Mouse (Mus musculus): ENCODE data around the gene Osbpl8.

Osbpl8 gene

GRCm38 (mm10) chr10:111234450-111235288 is 70.1 kb downstream of the Osbpl8 start:
- no peak for DNase-seq (ENCODE audit: low read depth, low spot score)

GRCm38 (mm10) chr10:111235289-111235570 is 70.7 kb downstream of the Osbpl8 start:
- no peak for DNase-seq (ENCODE audit: low read depth, low spot score)

- no peak for DNase-seq (ENCODE audit: low read depth, low spot score)
Measured at GRCm38 (mm10) chr10:111237434-111237833, 72.9 kb downstream of the Osbpl8 start.

GRCm38 (mm10) chr10:111242677-111243076 is 78.1 kb downstream of the Osbpl8 start:
- DNase-seq (ENCODE audit: low read depth, low spot score): no peak

DNA sequence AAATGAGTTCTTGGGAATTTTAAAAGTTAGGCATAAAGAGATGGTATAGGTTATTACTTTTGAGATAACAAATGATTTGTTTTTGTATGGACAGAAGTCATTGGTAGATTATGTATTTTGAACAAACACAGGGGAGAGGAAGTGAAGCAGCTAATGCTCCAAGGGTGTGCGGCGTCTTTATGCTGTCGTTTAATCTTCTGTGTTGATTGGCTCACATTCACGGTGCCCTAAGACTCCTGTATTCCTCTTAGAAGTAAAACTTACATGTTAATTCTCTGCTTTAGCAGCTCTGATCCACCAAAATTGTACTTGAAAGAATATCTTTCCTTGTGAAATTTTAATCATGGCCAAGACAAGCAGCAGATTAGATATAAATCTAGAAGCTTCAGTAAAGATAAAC is 83.1 kb downstream of the Osbpl8 start:
- no peak for DNase-seq (ENCODE audit: low read depth, low spot score)

- DNase-seq (ENCODE audit: low read depth, low spot score): no peak
Measured at GRCm38 (mm10) chr10:111248177-111248576, 83.6 kb downstream of the Osbpl8 start.

- no peak for DNase-seq (ENCODE audit: low read depth, low spot score)
Measured at GRCm38 (mm10) chr10:111250192-111250591, 85.6 kb downstream of the Osbpl8 start.

GRCm38 (mm10) chr10:111251666-111252065 is 87.1 kb downstream of the Osbpl8 start:
- no peak for DNase-seq (ENCODE audit: low read depth, low spot score)

- no peak for DNase-seq (ENCODE audit: low read depth, low spot score)
Measured at GRCm38 (mm10) chr10:111255228-111255627, 90.7 kb downstream of the Osbpl8 start.

DNA sequence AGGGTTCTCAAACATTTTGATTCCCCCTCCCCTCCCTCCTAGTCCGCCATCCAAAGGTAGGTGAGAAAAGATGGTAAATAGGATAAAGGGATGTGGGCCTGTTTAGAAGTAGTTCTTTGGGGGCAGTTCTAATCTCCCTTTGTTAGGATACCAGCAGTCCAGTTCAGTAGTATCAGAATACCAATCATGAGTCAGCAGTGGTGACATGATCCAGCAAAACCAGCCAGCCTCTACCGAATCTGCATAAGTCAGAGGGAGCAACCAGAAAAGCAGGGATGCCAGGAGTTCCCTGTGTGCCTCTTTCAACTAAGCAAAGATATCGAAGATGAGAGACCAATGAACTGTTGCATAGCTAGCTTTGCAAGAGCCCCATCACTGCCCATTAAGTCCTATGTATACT is 91.6 kb downstream of the Osbpl8 start:
- DNase-seq (ENCODE audit: low read depth, low spot score): no peak

DNA sequence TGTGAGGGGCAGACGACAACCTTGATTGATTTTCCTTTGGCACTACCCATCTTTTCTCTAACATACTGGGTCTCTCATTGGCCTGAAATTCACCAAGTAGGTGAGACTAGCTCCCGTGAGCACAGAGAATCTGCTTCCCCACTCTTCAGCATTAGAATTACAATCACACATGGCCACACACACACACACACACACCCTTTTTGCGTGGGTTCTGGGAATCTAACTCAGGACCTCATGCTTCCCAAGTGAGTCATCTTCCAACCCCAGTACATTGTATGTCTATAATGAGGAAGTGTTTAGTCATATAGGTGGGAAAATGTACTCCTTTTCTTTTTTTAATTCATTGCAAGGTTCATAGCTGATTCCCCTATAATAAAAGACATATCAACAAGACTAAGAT is 92.8 kb downstream of the Osbpl8 start:
- no peak for DNase-seq (ENCODE audit: low read depth, low spot score)

DNA sequence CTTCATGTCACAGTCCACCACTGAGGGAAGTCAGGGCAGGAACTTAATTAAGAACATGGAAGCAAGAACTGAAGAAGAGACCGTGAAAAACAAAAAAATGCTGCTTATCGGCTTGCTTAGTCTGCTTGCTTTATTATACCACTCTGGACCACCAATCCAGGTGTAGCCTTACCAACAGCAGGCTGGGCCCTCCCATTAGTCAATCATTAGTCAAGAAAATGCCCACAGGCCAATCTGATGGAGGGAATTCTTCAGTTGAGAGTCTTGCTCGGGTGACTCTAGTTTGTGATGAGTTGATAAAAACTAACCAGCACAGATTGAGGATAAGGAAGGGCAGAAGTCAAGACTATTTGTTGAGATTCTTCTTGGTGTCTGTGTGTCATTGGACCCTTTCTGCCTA is 93.7 kb downstream of the Osbpl8 start:
- DNase-seq (ENCODE audit: low read depth, low spot score): no peak

- DNase-seq (ENCODE audit: low read depth, low spot score): no peak
Measured at GRCm38 (mm10) chr10:111271687-111272086, 107.1 kb downstream of the Osbpl8 start.

- no peak for DNase-seq (ENCODE audit: low read depth, low spot score)
Measured at GRCm38 (mm10) chr10:111272905-111273304, 108.4 kb downstream of the Osbpl8 start.

- DNase-seq (ENCODE audit: low read depth, low spot score): no peak
Measured at GRCm38 (mm10) chr10:111273463-111274088, 109.0 kb downstream of the Osbpl8 start.

GRCm38 (mm10) chr10:111275822-111276221 is 111.3 kb downstream of the Osbpl8 start:
- DNase-seq (ENCODE audit: low read depth, low spot score): no peak

DNA sequence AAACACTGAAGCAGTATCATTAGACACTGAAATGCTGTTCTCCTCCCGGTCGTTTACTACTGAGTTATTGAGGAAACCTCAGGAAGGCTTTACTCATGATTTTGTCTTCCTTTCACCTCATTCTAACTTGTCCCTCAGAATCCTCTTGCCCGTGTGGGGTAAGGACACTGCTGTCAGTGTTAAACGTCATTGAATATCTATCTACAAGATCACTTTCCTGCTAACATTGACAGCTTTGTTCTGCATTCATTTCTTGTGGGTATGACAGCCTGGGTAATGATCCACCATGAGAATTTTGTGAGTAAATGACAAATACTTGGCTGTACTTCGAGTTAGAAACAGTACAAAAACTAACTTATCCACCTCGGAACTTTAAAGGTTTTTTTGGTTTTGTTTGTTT is 133.1 kb downstream of the Osbpl8 start:
- no peak for DNase-seq (ENCODE audit: low read depth, low spot score)

GRCm38 (mm10) chr10:111298140-111299098 is 133.9 kb downstream of the Osbpl8 start, which contains the start of gene Bbs10:
TSS of gene Bbs10 (plus strand) at chr10:111298679.
- peak; percentile 93 for DNase-seq (ENCODE audit: low read depth, low spot score)

- DNase-seq (ENCODE audit: low read depth, low spot score): no peak
Measured at GRCm38 (mm10) chr10:111299591-111299990, 135.0 kb downstream of the Osbpl8 start.

DNA sequence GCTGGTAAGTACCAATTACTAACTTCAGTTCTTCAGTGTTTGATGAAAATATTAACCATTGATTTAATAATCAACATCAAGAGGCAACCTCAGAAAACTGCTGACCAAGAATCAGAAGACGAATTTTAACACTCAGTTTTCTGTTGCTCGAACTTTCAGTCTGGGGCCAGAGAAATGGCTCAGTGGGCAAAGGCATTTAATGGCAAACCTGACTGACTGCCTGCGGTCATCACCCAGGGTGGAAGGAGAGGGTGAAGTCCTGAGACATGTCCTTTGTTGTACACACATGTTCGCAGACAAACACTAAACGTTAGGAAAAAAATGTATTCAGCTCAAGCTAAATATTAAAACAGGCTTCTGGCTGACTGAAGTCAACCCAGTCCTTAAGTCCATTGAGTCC is 136.5 kb downstream of the Osbpl8 start:
- no peak for DNase-seq (ENCODE audit: low read depth, low spot score)

GRCm38 (mm10) chr10:111302486-111302885 is 137.9 kb downstream of the Osbpl8 start:
- DNase-seq (ENCODE audit: low read depth, low spot score): no peak

DNA sequence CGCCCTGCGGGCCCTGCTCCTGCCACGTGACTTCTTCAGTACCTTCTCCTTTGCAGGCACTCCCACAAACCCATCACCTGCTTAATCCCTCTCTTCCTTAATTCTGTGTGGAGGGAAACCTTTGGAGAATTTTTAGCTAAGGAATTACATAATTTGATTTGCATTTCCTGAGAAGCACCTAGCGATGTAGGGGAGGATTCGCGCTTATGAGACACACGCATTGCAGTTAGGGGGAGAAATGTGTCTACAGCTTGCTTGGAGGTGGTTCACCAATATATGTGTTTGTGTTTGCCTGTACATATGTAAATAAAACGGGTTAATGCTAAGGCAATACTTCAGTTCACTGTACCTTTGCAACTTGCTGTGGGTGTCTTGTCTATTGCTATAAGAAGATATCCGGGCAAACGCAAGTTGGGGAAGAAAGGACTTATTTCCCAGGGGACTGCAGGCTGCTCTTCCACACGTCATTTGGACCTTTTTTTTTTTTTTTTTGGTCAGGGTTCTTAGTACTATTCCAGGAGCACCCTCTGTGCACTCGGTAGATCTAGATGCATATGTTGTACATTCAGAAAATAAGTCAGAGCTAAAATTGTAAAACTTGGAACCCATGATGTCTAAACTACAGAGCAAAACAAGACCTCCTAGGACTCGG is 144.4 kb downstream of the Osbpl8 start:
- DNase-seq (ENCODE audit: low read depth, low spot score): no peak

Data from forelimb bud, embryonic 11.5 days (tissue).